Mouse (Mus musculus): Measurements from ENCODE around the gene H2afx.
"Not testable (repeated sequence)": the region's sequence is repeated elsewhere in the genome, so short reads cannot be mapped to it uniquely, and the experiment has no call there.

GRCm38 (mm10) chr9:44336513-44336912, 2.0 kb downstream of the H2afx start:
- TF ChIP-seq POLR2A, CTCF (IDR thresholded peaks at IDR 0.05; ENCODE audit: extremely low read depth, insufficient read depth, low read length): not testable (repeated sequence)

Measured in cortical plate, adult 2 months (tissue).